Mouse (Mus musculus) testis, adult 2 months (tissue): ENCODE data around the gene A630076J17Rik.

ENCODE experiments used
- CTCF ChIP-seq: fragments of 200-500 bp; IDR thresholded peaks from 2 replicates; pipeline ENCODE4 v1.5.1; 2012; ENCODE audit warnings: low read depth, mild to moderate bottlenecking, inconsistent platforms, low read length, moderate library complexity; ENCODE audit not compliant: control insufficient read depth, insufficient read depth, insufficient replicate concordance
- POLR2A ChIP-seq: fragments of 200-500 bp; IDR thresholded peaks from 2 replicates; pipeline ENCODE4 v1.6.1; 2012; ENCODE audit warnings: low read depth, mild to moderate bottlenecking, inconsistent platforms, low read length, moderate library complexity; ENCODE audit not compliant: control insufficient read depth

DNA sequence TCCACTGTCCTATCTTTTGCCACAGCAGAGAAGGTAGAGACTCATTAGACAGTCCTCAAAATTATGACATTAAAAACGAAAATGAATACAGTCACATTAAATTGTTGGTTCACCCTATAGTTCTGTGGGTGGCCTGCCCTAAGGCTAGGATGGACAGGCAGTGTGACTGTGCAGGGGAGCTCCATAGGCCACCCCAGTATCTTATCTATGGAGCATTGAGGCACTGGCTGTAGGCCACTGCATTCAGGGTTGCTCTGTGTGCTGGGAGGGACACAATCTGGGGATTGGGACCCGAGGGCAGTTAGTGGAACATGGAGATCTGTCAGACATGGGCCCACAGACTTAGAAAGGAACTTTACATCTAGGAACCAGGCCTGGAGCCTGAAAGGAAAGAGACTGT lies 3.5 kb downstream of the A630076J17Rik start:
- no peak for TF ChIP-seq CTCF
- TF ChIP-seq POLR2A, result no peak
